Mouse (Mus musculus) adrenal gland, adult (tissue): ENCODE results near the gene Garem2.
A peak's percentile ranks its signal among the peaks of the same experiment; 100 is the strongest.

Source experiments
- DNase-seq, 2 experiments: peaks; one replicate each; pipeline ENCODE4 v3.0.0; 2022 to 2023; ENCODE audit warnings: low spot score in 1 of 2; ENCODE audit not compliant: inconsistent age in 2 of 2

The Garem2 gene

DNA sequence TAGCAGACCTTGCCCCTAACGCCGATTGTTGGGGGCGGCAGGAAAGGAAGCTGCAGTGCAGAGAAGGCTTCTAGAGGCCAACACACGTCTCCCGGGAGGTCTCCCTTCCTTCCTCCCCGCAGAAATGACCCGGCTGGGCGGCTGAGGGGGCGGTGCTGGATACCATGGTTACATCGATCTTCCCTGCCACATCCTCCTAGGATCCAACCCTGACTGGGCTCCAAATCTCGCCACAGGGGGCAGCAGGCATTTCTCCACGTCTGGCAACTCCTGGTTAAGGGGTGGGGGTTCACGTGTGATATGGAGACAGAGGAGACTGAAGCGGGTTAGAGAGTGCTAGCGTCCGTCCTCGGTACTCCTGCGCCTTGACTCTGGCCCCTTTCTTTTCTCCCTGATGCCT lies 6.2 kb downstream of the Garem2 start:
- peak in 1 of 2 experiments; percentile 51 for DNase-seq

DNA sequence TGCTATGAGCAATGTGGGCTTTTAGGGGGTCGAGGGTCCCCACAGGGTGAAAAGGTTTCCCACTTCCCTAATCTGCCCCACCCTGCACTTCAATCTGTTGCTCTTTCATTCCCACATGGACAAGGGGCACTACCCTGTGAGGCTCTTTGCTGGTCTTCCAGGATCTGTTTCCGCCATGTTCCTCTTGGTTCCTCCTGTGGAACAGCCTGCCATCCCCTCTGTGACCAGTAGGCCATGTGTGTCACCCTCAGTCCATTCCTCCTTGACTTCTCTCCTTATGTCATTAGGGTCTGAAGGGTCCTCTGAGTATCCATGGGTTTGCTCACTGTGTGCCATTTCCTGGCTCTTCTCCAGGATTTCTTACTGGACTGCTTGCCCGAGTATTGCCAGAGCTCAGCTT lies 6.8 kb downstream of the Garem2 start:
- no peak for DNase-seq

DNA sequence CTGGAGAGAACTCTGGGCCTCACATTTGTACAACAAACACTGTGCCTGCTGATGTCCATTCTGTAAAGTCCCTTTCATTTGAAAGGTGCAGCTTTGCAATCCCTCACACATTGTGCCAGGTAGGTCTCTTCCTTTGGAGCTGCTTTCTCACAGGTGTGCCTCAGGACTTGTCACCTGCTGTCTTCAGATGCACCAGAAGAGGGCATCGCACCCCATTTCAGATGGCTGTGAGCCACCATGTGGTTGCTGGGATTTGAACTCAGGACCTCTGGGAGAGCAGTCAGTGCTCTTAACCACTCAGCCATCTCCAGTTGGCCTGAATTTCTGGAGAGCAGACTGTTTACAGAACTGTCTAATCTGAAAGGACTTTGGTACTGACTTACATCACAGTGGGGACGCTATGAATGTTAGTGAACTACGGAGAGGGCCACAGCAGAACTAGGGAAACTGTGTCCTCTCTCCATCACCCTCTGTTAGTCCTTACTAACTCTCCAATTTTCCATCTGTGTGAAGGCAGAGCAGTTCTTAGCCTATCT lies 7.6 kb downstream of the Garem2 start:
- DNase-seq: no peak

DNA sequence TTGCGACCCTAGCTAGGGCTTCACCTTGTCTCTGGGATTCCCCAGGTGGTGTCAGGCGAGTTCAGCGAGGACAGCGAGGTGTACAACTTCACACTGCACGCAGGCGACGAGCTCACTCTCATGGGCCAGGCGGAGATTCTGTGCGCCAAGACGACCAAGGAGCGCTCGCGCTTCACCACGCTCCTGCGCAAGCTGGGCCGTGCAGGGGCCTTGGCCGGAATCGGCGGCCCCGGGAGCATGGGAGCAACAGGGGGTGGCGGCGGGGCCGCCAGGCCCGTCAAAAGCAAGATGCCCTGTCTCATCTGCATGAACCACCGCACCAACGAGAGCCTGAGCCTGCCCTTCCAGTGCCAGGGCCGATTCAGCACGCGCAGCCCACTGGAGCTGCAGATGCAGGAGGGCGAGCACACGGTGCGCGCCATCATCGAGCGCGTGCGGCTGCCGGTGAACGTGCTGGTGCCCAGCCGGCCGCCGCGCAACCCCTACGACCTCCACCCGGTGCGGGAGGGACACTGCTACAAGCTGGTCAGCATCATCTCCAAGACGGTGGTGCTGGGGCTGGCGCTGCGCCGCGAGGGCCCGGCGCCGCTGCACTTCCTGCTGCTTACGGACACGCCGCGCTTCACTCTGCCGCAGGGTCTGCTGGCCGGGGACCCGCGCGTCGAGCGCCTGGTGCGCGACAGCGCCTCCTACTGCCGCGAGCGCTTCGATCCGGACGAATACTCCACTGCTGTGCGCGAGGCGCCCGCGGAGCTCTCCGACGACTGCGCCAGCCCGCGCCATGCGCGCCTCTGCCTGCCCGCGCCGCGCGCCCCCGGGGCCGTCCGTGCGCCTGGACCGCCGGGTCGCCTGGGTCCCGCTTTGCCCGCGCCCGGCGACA lies 9.2 kb downstream of the Garem2 start:
- peak in 1 of 2 experiments; percentile 75 for DNase-seq

DNA sequence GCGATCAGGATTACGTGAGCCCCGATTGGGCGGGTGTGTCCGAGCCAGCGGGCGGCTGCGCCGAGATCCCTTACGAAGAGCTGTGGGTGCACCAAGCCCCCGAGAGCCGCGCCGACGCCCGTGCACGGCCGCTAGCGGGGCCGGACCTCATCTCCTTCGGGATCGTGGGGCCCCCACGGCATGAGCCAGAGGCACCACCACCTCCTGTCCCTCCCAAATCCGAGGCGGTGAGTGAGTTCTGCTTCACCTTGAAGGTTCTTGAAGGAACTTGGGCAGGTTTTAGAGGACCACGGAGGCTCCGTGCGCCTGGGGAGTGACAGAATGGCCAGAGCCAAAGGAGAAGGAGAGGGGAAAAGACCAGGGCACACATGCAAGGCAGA lies 9.8 kb downstream of the Garem2 start:
- DNase-seq: no peak

DNA sequence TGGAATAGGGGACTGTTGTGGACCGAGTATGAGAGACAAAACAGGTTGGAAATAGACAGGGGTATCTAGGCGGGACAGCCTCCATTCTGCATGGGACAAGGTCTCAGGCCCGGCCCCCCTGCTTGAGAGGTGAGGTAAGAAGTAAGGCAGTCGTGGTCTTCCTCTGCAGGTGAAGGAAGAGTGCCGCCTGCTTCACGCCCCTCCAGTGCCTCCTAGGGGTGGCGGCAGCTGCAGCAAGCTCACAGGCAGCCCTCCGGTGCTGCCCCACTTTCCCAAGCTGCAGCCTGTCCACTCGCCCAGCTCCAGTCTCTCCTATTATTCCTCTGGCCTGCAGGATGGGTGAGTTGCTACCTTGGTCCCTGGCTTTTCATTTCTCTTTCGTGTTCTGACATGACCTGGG lies 10.8 kb downstream of the Garem2 start:
- DNase-seq: no peak

DNA sequence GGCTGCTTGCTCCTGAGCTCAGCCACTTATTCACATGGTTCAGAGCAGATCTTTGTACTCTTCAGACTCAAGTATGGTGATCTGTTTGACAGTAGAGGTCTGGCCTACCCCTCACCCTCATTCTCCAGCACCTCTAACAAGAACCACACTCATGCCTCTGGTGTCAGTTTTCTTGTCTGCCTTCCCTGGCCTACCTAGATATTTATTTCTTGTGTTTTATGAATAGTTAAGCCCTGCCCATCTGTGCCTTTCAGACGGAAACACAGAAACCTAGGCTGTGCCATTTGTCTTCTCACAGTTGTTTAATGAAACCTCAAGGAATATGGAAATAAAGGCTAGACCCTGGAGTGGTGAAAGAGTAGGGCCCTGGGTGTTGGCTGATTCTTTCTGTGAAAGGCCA lies 13.1 kb downstream of the Garem2 start:
- DNase-seq: no peak

DNA sequence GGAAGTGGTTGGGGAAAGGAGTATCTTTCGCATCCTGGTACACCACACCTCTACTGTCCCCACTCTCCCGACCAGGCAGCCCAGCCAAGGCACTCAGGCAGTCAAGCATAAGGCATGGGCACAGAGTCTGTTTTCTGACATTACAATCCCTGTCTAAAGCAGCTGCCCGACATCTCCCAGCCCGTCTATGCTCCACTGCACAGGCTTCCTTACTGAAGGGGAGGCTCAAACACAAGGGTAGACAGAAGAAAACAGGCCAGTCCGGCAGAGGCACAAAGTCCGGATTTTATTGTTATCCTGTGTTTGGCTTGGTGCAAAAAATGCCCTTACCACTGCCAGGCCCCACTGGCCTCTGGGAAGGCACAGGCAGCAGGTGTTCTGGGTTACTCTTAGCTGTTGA lies 14.2 kb downstream of the Garem2 start:
- DNase-seq: no peak

DNA sequence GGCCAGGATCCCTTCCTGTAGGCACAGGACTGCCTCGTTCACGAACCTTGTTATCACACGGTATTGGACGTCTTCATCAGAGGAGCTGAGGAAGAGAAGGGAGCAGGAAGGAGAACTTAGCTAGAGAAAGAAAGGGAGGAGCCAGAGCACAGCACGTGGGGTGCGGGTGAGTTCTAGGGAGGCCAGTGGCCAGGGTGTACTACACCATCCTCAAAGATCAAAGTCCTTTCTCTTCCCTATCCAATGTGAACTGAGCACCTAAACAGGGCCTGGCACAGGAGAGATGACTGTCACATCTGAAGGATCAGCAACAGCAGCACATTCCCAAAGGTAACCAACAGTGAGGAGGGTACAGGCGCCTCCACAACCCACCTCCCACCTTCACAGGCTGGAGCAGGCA lies 15.1 kb downstream of the Garem2 start:
- DNase-seq: no peak

DNA sequence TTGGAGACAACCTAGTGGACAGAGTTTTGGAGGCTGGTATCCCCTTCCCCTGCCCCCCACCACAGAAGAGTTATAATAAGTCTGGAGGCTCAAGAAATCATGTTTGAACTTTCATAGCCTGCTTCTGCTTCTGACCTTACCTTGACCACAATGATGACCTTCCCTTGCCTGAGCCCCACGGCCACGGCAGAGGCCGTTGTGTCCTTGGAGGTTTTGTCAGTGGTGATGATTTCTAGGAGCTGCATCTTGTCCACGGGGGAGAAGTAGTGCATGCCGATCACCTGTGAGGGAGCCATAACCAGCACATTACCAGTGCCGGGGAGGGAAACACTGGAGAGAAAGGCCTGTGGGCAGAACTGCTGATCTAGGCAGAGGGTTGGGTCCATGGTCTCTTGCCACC lies 17.5 kb downstream of the Garem2 start:
- peak in 1 of 2 experiments; percentile 63 for DNase-seq

DNA sequence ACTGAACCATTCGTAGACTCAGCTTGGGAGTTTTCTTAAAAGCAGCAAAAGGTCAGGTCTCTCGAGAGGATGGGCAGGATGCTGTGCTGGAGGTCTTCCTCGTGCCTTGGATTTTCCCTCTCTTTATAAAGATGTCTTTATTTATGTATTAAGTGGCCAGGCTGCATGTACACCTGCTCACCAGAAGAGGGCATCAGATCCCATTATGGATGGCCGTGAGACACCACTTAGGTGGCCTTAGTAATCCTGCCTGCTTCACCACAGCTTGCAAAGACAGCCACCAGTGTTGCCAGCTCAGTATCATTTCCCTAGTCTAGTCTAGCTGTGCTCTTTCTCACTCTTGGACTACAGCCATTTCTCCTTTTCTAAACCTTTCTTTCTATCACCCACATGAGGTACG lies 20.6 kb downstream of the Garem2 start:
- DNase-seq: peak in 1 of 2 experiments; percentile 67

DNA sequence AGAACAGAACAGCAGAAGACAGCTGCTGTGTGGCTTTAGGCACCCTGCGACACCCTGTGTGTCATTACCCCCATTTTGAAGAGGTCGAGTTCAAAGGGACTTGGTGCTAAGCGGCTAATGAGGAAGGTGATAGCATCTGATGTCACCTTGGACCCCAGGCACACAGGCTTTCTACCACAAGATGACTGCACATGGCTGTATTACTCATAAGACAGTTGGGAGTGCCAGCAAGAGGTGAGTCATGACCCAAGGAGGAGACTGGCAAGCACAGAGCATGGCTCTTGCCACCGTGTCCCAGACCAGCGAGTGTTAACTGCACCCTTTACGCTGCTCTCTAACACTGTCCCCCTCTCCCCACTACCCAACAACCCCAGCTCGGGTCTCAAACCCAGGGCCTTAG lies 21.8 kb downstream of the Garem2 start:
- DNase-seq: peak; percentile 73 to 82

DNA sequence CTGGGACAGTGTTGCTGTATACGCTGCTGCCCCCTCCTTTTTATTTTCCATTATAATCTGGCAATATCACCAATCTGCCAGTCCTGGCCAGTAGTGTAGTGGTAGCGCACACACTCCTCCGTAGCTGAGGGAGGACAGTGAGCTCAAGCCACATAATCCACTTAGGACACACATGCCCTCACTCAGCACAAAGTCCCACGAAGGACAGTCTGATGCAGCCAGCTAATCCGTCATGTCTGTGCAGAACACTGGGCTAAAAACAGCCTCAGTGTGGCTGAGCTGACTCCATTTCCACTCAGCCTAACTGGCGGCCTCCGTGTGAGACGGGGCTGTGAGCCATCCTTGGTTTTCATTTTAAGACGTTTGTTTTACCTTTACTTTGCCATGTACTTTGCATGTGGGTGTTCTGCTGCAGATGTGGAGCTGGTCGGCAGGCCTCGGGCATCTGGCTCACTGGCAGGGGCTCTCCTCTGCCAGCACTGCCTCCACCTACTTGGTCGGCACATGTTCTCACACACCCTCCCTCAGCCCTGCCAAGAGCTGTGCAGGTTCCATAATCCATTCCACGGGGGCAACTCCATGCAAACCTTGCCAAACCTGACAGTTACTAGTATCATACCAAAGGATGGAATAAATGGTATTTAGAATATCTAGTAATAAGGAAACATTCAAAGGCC lies 23.1 kb downstream of the Garem2 start:
- peak in 1 of 2 experiments; percentile 29 for DNase-seq

DNA sequence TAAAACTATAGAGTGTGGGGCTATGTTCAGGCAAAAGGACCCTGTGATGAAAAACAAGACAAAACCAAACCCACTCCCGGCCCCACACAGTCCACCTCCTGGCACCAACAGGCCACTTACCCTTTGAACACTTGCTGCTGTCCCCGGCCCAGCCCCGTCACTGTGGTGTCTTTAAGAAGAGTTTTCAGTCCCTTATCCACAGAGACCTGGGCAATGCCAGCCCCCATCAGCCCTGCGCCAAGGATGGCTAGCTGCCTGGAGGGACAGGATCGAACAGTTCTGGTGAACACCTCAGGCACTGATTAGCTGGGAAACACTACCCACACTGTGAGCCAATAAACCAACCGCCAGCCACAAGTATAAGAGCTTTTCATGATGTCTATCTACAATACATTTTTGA lies 23.7 kb downstream of the Garem2 start:
- no peak for DNase-seq

DNA sequence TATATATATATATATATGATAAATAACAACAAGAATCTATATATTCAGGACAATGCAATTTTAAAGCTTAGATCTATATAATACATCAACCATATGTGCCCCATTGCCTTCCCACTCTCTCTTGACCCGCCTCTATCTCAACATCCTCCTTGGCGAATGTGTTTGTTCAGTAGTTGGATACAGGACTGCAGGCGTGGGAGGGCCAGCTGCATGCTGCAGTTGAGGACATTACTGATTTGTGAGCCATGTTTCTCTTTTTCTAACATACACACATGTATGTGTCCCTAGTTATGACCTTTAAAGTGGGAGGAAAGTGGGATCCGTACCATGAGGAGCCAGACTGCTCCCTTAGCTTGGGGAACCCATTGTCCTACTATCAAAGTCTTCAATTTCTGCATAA lies 26.3 kb downstream of the Garem2 start:
- no peak for DNase-seq

DNA sequence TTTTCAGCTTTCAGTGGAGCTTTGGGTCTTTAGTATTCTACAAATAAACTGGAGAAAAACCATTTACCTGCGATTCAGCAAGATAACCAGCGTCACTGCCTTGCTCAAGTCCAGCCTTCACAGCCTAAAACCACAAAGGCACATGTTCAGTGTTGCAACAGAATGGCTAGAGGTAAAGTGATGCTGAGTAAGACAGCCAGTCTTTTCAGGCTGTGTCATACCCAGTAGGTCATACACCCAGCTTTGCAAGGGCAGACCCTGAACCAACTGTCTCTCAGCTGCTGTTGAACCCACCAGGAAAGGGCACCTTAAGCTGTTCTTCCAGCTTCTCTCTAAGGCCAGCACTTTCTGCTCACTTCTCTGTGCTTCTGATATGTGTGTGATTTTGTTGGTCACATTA lies 27.2 kb downstream of the Garem2 start:
- DNase-seq: peak in 1 of 2 experiments; percentile 55

DNA sequence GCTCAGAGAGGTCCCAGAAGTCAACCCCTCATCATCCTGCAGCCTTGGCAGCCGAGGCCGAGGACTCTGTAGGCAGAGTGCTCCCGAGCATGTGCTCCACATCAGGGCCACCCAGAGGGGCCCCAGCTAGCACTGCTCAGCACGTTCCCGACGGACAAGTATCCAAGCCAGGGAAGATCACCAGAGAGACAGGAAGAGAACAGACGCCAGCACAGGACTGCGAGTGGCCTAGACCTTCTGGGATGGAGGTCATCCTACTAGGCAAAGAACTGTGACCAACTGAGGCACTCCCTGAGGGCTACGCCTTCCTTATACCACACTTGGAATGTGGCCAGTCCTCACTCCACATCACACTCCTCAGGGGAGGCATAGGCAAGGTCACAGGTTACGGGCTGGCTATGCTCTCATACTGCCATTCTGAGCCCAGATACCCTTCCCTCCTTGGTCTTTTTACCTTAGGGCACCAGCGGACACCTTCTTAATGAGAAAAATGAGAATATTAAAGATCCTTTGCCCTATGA lies 30.8 kb downstream of the Garem2 start:
- DNase-seq: peak in 1 of 2 experiments; percentile 50

DNA sequence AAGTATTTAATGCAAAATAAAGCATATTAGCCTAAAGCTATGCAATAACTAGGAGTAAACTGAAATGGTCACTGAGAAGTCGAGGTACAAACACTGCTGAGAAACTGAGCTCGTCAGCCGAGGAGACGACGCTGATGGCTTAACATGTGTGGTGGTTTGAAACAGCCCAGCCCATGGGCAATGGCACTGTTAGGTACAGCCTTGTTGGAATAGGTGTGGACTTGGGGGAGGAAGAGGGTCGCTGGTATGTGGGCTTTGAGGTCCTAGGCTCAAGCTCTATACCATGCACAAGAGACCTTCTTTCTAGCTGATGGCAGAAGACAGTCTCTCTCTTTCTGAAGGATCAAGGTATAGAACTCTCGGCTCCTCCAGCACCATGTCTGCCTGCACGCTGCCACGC lies 32.3 kb downstream of the Garem2 start:
- DNase-seq: no peak

DNA sequence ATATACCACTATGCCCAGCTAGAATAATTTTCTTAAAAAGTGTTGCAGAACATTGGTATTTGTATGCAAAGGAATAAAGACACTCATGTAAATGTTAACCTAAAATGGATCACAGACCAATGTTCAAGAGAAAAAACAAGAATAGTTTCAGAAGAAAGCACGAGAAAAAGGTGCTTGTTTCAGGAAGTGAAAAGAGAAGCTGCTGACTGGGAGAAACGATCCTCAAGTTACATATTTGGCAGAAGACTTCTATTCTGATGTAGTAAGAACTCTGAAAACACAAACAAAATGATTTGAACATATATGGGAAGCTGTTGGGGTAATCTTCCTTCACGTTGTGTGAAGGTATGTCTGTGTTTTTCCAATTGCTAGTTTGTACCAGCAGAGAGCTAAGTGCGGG lies 33.2 kb downstream of the Garem2 start:
- no peak for DNase-seq

DNA sequence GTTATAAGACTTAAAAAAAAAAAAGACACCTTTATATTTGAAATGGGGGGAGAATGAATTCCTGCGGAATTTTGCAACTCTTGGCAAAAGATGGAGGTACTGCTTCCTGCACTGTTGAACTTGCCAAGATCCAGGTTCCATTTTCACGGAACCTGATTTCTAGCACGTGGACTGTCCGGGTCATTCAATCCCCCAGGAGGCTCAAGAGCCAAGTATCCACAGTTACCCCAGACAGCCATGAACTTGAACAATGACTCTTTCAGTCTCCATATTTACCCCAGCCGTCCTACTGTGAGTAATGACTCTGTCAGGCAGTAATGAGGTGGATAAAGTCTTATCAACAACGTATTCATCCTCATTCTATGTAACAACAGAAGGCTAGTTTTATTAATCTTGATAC lies 41.6 kb downstream of the Garem2 start:
- peak in 1 of 2 experiments; percentile 42 for DNase-seq

DNA sequence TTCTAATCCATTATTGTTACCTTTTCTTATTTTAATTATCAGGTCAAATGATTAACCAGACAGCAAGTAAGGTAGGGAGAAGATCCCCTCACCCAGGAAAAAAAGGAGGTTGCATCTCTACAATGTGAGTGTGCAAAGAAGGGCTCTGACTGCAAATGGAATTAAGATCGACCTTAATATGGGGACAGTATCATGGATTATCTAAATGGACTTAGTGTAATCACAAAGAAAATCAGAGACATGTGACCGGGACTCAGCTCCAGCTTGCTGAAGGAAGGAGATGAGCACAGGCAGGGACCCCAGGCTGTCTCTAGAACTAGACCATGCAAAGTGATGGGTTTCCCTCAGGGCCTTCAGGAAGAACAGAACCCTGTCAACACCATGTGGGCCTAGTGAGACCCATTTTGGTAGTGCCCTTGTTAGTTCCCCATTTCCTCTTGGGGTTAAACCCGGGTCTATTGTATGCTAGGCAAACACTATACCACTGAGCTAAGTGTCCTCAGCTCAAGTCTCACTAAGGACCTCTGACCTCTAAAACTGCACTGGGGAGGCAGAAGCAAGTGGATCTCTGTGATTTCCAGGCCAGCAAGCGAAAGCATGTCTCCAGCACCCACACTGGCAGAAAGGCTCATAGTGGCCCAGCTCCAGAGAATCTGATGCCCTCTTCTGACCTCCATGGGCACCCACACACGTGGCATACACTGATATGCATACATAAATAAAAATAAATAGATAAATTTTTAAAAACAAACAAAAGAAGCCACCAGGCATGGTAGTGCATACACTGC lies 43.4 kb downstream of the Garem2 start:
- DNase-seq: peak in 1 of 2 experiments; percentile 40
